Mouse (Mus musculus): ENCODE results near the gene Pir.

- TF ChIP-seq GATA1 (IDR thresholded peaks at IDR 0.05; ENCODE audit: borderline replicate concordance, low read length) (no peak), FLI1 (IDR thresholded peaks at IDR 0.05; ENCODE audit: low read length) (no peak)
Observed at GRCm38 (mm10) chrX:164245714-164246113, 23.5 kb upstream of the Pir start.
